Mouse (Mus musculus) layer of hippocampus, adult 2 months (tissue): ENCODE measurements around the gene Dnajb1. TPM values are rescaled to one million over a fixed set of nuclear protein-coding genes. Genes with fewer than 3 reads are reported as not detected.
"Not testable (repeated sequence)": the region's sequence is repeated elsewhere in the genome, so short reads cannot be mapped to it uniquely, and the experiment has no call there.

Experiments used
- DNase-seq, 2 experiments: peaks; one replicate each; pipeline ENCODE4 v3.0.0; 2022; ENCODE audit warnings: low spot score in 2 of 2
- H3K27ac ChIP-seq: fragments of 200-600 bp; 2 replicates; pipeline ENCODE4 v1.8.1; 2022
- H3K4me3 ChIP-seq: fragments of 200-600 bp; 2 replicates; pipeline ENCODE4 v1.8.1; 2022; ENCODE audit warnings: mild to moderate bottlenecking
- CTCF ChIP-seq: fragments of 200-600 bp; conservative IDR thresholded peaks from 2 replicates; pipeline ENCODE4 v1.8.1; 2022; ENCODE audit warnings: antibody characterized with exemption, mild to moderate bottlenecking, moderate library complexity
- long read RNA-seq, 2 experiments: library from polyadenylated mRNA; stranded (forward); transcript quantifications; one replicate each; pipeline ENCODE4 v2.0.0; 2021; ENCODE audit warnings: borderline mapping rate in 2 of 2
- total RNA-seq, 2 experiments: library from RNA; stranded (reverse); gene quantifications; 2 replicates each; pipeline ENCODE4 v1.2.3; 2021

Dnajb1 gene
- total RNA-seq, result 10 to 100 TPM; 36.5 to 37.6 TPM
- long read RNA-seq, experiment 1, transcript Dnajb1-201 (3 exons, 2,996 nt), result major isoform, 41 of 51 reads
- long read RNA-seq, experiment 1, partial matches to known transcripts, result 1 of 51 reads
- long read RNA-seq, experiment 1, other reads (novel, unspliced or antisense), result 9 of 51 reads
- long read RNA-seq, experiment 2, transcript Dnajb1-201 (3 exons, 2,996 nt), result major isoform, 53 of 64 reads
- long read RNA-seq, experiment 2, partial matches to known transcripts, result 3 of 64 reads
- long read RNA-seq, experiment 2, other reads (novel, unspliced or antisense), result 7 of 64 reads

- Histone ChIP-seq H3K4me3 (peak within 1 kb of the TSS; percentile 97), H3K27ac (peak within 1 kb of the TSS; percentile 98)
- no peak for TF ChIP-seq CTCF
- DNase-seq, result peak; percentile 99
These were observed at the start of gene Dnajb1, which contains the start of gene Tecr for GRCm38 (mm10) chr8:83607661-83608397. Gene Dnajb1 (plus strand): TSS chr8:83608193. Gene Tecr (minus strand): TSS chr8:83607971.

- DNase-seq, result no peak
- Histone ChIP-seq H3K4me3 (no peak overlapping the region), H3K27ac (no peak overlapping the region)
- no peak for TF ChIP-seq CTCF
These were observed 45.3 kb upstream of the Dnajb1 start for GRCm38 (mm10) chr8:83562669-83563068.

GRCm38 (mm10) chr8:83563246-83563645 is 44.7 kb upstream of the Dnajb1 start:
- Histone ChIP-seq H3K4me3 (no peak overlapping the region), H3K27ac (no peak overlapping the region)
- TF ChIP-seq CTCF, result no peak
- no peak for DNase-seq

- TF ChIP-seq CTCF, result peak; percentile 20; the same call in 1 of the 2 replicates
- Histone ChIP-seq H3K4me3 (no peak overlapping the region), H3K27ac (no peak overlapping the region)
- DNase-seq, result no peak
These were observed 42.1 kb upstream of the Dnajb1 start for GRCm38 (mm10) chr8:83565731-83566375.

GRCm38 (mm10) chr8:83566469-83567395 is 41.3 kb upstream of the Dnajb1 start, which contains the start of gene Ndufb7:
Gene Ndufb7 (plus strand): TSS chr8:83566671.
- Histone ChIP-seq H3K27ac (peak within 1 kb of the TSS; percentile 99), H3K4me3 (peak within 1 kb of the TSS; percentile 80)
- peak; percentile 97 for TF ChIP-seq CTCF
- peak; percentile 93 to 98 for DNase-seq

GRCm38 (mm10) chr8:83567668-83568067 is 40.3 kb upstream of the Dnajb1 start:
- peak overlapping the region; percentile 80 for H3K4me3 ChIP-seq
- DNase-seq, result no peak
- peak overlapping the region; percentile 99 for H3K27ac ChIP-seq
- TF ChIP-seq CTCF, result no peak

- no peak overlapping the region; the same call in 1 of the 2 replicates for H3K27ac ChIP-seq
- DNase-seq, result no peak
- no peak overlapping the region for H3K4me3 ChIP-seq
- no peak for TF ChIP-seq CTCF
These were observed 39.9 kb upstream of the Dnajb1 start for GRCm38 (mm10) chr8:83568128-83568527.

GRCm38 (mm10) chr8:83568755-83569154 is 39.2 kb upstream of the Dnajb1 start:
- DNase-seq, result no peak
- Histone ChIP-seq H3K4me3 (no peak overlapping the region), H3K27ac (peak overlapping the region; percentile 7; the same call in 1 of the 2 replicates)
- TF ChIP-seq CTCF, result no peak

- TF ChIP-seq CTCF, result no peak
- DNase-seq, result no peak
These were observed 38.8 kb upstream of the Dnajb1 start for GRCm38 (mm10) chr8:83569165-83569564.

GRCm38 (mm10) chr8:83570272-83571000 is 37.6 kb upstream of the Dnajb1 start:
- no peak overlapping the region for H3K27ac ChIP-seq
- no peak overlapping the region for H3K4me3 ChIP-seq
- TF ChIP-seq CTCF, result no peak

More at GRCm38 (mm10) chr8:83569165-83569564, 38.8 kb upstream of the Dnajb1 start:
- Histone ChIP-seq H3K4me3 (no peak overlapping the region), H3K27ac (peak overlapping the region; percentile 7; the same call in 1 of the 2 replicates)

GRCm38 (mm10) chr8:83571001-83571340 is 37.0 kb upstream of the Dnajb1 start:
- H3K27ac ChIP-seq, DNase-seq: not testable (repeated sequence)

More at GRCm38 (mm10) chr8:83570272-83571000, 37.6 kb upstream of the Dnajb1 start:
- DNase-seq, result no peak

More at GRCm38 (mm10) chr8:83571001-83571340, 37.0 kb upstream of the Dnajb1 start:
- not testable (repeated sequence) for H3K4me3 ChIP-seq
